Mouse (Mus musculus): ENCODE results near the gene Poldip2.
A peak's percentile ranks its signal among the peaks of the same experiment; 100 is the strongest.

Gene Poldip2

GRCm38 (mm10) chr11:78547718-78548460 lies 35.9 kb downstream of the Poldip2 start:
- DNase-seq = no peak

GRCm38 (mm10) chr11:78549491-78549987 lies 37.5 kb downstream of the Poldip2 start:
- no peak for DNase-seq

GRCm38 (mm10) chr11:78550168-78551058 lies 38.4 kb downstream of the Poldip2 start, which contains the start of gene Tmem97:
Tmem97 (minus strand) TSS chr11:78550777.
- peak; percentile 97 for DNase-seq

GRCm38 (mm10) chr11:78551059-78551398 lies 39.0 kb downstream of the Poldip2 start:
- no peak for DNase-seq

GRCm38 (mm10) chr11:78555623-78556022 lies 43.6 kb downstream of the Poldip2 start:
- DNase-seq = no peak

- DNase-seq = no peak
These were observed 44.1 kb downstream of the Poldip2 start for GRCm38 (mm10) chr11:78556070-78556469.

GRCm38 (mm10) chr11:78557241-78557640 lies 45.2 kb downstream of the Poldip2 start:
- no peak for DNase-seq

GRCm38 (mm10) chr11:78560447-78560846 lies 48.5 kb downstream of the Poldip2 start:
- peak; percentile 78 for DNase-seq

GRCm38 (mm10) chr11:78566775-78567174 lies 54.8 kb downstream of the Poldip2 start:
- no peak for DNase-seq

GRCm38 (mm10) chr11:78567614-78568013 lies 55.6 kb downstream of the Poldip2 start:
- DNase-seq = no peak

- no peak for DNase-seq
These were observed 56.8 kb downstream of the Poldip2 start for GRCm38 (mm10) chr11:78568827-78569226.

- DNase-seq = no peak
These were observed 57.8 kb downstream of the Poldip2 start for GRCm38 (mm10) chr11:78569806-78570205.

GRCm38 (mm10) chr11:78571441-78571840 lies 59.4 kb downstream of the Poldip2 start:
- no peak for DNase-seq

- DNase-seq = no peak
These were observed 59.9 kb downstream of the Poldip2 start for GRCm38 (mm10) chr11:78571854-78572253.

Measured in cerebellum, adult 9-10 months (tissue).